ENCODE assay signal across 13 mouse cellular contexts in genomic region chr5:35895926-35896325, GRCm38 (mm10). TPM values are rescaled to one million over a fixed set of nuclear protein-coding genes. Genes with fewer than 3 reads are reported as not detected.
A peak's percentile ranks its signal among the peaks of the same experiment; 100 is the strongest.
DNase-seq lines count a peak whose midpoint lies in the region; ATAC-seq lines count a peak whose summit lies in the region.
"Had no signal": no experiment of that assay in that cellular context is flagged by ENCODE, and none has a peak within 500 bp of the region (broad histone marks: within the 10 kb centered on the region; RNA-seq: fewer than 3 reads in every experiment).

No protein-coding gene starts in this region.

- no peaks in the 10 kb centered on the region for H3K9me3 ChIP-seq in heart, embryonic 16.5 days (replicated peaks; ENCODE audit: control insufficient read depth, low read length)
- H3K9me3 ChIP-seq in forebrain, embryonic 14.5 days (replicated peaks; ENCODE audit: control insufficient read depth, low read length): no peaks in the 10 kb centered on the region
- H3K9me3 ChIP-seq in forebrain, embryonic 16.5 days (ENCODE audit: control insufficient read depth, low read length): no peaks in the 10 kb centered on the region
- H3K9me3 ChIP-seq in midbrain, embryonic 15.5 days: no peaks in the 10 kb centered on the region
- H3K9me3 ChIP-seq: liver, embryonic 12.5 days; stomach, embryonic 15.5 days had no signal

- H3K36me3 ChIP-seq in heart, embryonic 16.5 days (ENCODE audit: control insufficient read depth, insufficient read depth): no peaks in the 10 kb centered on the region; the same call in 1 of the 2 replicates
- H3K36me3 ChIP-seq in forebrain, embryonic 14.5 days (ENCODE audit: control insufficient read depth, insufficient read depth, low read length): peaks cover 3% of the 10 kb centered on the region; the same call in 1 of the 2 replicates
- no peaks in the 10 kb centered on the region for H3K36me3 ChIP-seq in forebrain, embryonic 16.5 days (ENCODE audit: control insufficient read depth, insufficient read depth)
- H3K36me3 ChIP-seq in midbrain, embryonic 15.5 days (replicated peaks): no peaks in the 10 kb centered on the region
- H3K36me3 ChIP-seq: liver, embryonic 12.5 days; stomach, embryonic 15.5 days had no signal

- 0 out of 2 replicates have a peak, but pooled peaks cover 2% of the 10 kb centered on the region for H3K27me3 ChIP-seq in heart, embryonic 16.5 days (ENCODE audit: control insufficient read depth, insufficient read depth, low read length)
- H3K27me3 ChIP-seq in forebrain, embryonic 14.5 days (replicated peaks; ENCODE audit: control insufficient read depth, insufficient read depth, low read length): no peaks in the 10 kb centered on the region; the same call in 1 of the 2 replicates
- H3K27me3 ChIP-seq in forebrain, embryonic 16.5 days (replicated peaks; ENCODE audit: control insufficient read depth, insufficient read depth, low read length): no peaks in the 10 kb centered on the region
- H3K27me3 ChIP-seq in midbrain, embryonic 15.5 days (replicated peaks): no peaks in the 10 kb centered on the region
- H3K27me3 ChIP-seq: Patski; stomach, embryonic 15.5 days had no signal

- peaks cover 57% of the 10 kb centered on the region for H3K4me1 ChIP-seq in heart, embryonic 16.5 days (ENCODE audit: control insufficient read depth, insufficient read depth, low read length)
- peaks cover 33% of the 10 kb centered on the region for H3K4me1 ChIP-seq in forebrain, embryonic 14.5 days (ENCODE audit: control insufficient read depth, insufficient read depth, low read length)
- peaks cover 55% of the 10 kb centered on the region for H3K4me1 ChIP-seq in forebrain, embryonic 16.5 days (replicated peaks; ENCODE audit: control insufficient read depth, insufficient read depth, low read length)
- peaks cover 67% of the 10 kb centered on the region for H3K4me1 ChIP-seq in midbrain, embryonic 15.5 days

- H3K9ac ChIP-seq in heart, embryonic 16.5 days (ENCODE audit: low read length): no peak overlapping the region
- H3K9ac ChIP-seq in forebrain, embryonic 14.5 days (ENCODE audit: low read length): no peak overlapping the region
- H3K9ac ChIP-seq in forebrain, embryonic 16.5 days (replicated peaks; ENCODE audit: low read depth, low read length): no peak overlapping the region
- H3K9ac ChIP-seq in midbrain, embryonic 15.5 days: no peak overlapping the region
- H3K9ac ChIP-seq: liver, embryonic 12.5 days; stomach, embryonic 15.5 days had no signal

- no peak overlapping the region for H3K4me3 ChIP-seq in heart, embryonic 16.5 days (ENCODE audit: low read length)
- H3K4me3 ChIP-seq in forebrain, embryonic 14.5 days (ENCODE audit: low read depth, low read length): no peak overlapping the region
- no peak overlapping the region for H3K4me3 ChIP-seq in forebrain, embryonic 16.5 days (replicated peaks; ENCODE audit: low read length)
- H3K4me3 ChIP-seq in midbrain, embryonic 15.5 days: no peak overlapping the region
- H3K4me3 ChIP-seq: liver, embryonic 12.5 days had no signal

- no peak overlapping the region for H3K27ac ChIP-seq in heart, embryonic 16.5 days (ENCODE audit: low read length)
- no peak overlapping the region for H3K27ac ChIP-seq in forebrain, embryonic 14.5 days (ENCODE audit: low read depth, low read length)
- no peak overlapping the region for H3K27ac ChIP-seq in forebrain, embryonic 16.5 days (ENCODE audit: low read length)
- H3K27ac ChIP-seq in midbrain, embryonic 15.5 days: no peak overlapping the region
- H3K27ac ChIP-seq: liver, embryonic 12.5 days had no signal

- H3K4me2 ChIP-seq in heart, embryonic 16.5 days (ENCODE audit: low read depth, low read length): 0 out of 2 replicates have a peak overlapping the region, but pooled peaks have one; percentile 95
- peak overlapping the region; percentile 83; the same call in 1 of the 2 replicates for H3K4me2 ChIP-seq in forebrain, embryonic 14.5 days (ENCODE audit: low read length)
- H3K4me2 ChIP-seq in forebrain, embryonic 16.5 days (ENCODE audit: low read length): peak overlapping the region; percentile 60
- H3K4me2 ChIP-seq in midbrain, embryonic 15.5 days: peak overlapping the region; percentile 93; the same call in 1 of the 2 replicates

- no peak for ATAC-seq in heart, embryonic 16.5 days (replicated peaks; ENCODE audit: extremely low read depth, insufficient read depth, low FRiP score)
- no peak for ATAC-seq in forebrain, embryonic 14.5 days
- no peak for ATAC-seq in forebrain, embryonic 16.5 days
- no peak for ATAC-seq in midbrain, embryonic 15.5 days (replicated peaks)
- ATAC-seq: liver, embryonic 12.5 days; Patski had no signal

- DNase-seq in heart, adult 11 months: no peak
- DNase-seq in forebrain, embryonic 14.5 days (ENCODE audit: low spot score): no peak
- DNase-seq in urinary bladder, adult 2 months (ENCODE audit: low spot score): no peak
- no peak for DNase-seq in layer of hippocampus, adult 9-11 months
- DNase-seq: cerebellum, postnatal 14 days; kidney, postnatal 36 days; thymus, postnatal 4 days had no signal

- WGBS in heart, embryonic 16.5 days: 80% methylated on average over 4 of the region's 4 CpGs
- 90% methylated on average over 4 of the region's 4 CpGs for WGBS in forebrain, embryonic 14.5 days
- 94% methylated on average over 4 of the region's 4 CpGs for WGBS in forebrain, embryonic 16.5 days
- WGBS in midbrain, embryonic 15.5 days: 92% methylated on average over 4 of the region's 4 CpGs

RNA-seq across cellular contexts. Expression of gene Afap1, which starts 2.8 kb away (rescaled TPM):
- polyA plus RNA-seq in heart, embryonic 16.5 days (2015; fragmentation: Nextera tagmentation; extraction: Ambion mirVana): 22.6 and 24.5 TPM in 2 replicates
- polyA plus RNA-seq in forebrain, embryonic 14.5 days (2014; fragmentation: Nextera tagmentation; extraction: Ambion mirVana): 36.9 and 45.8 TPM in 2 replicates
- polyA plus RNA-seq in forebrain, embryonic 16.5 days (2015; fragmentation: Nextera tagmentation; extraction: Ambion mirVana): 64.1 and 64.7 TPM in 2 replicates
- polyA plus RNA-seq in midbrain, embryonic 15.5 days (2015; fragmentation: Nextera tagmentation; extraction: Ambion mirVana): 71.1 and 76.9 TPM in 2 replicates
- 18.4 and 26.7 TPM in 2 replicates for polyA plus RNA-seq in urinary bladder, adult 2 months (2012; rRNA removed)
